Mouse (Mus musculus) thymus, adult 18-20 months (tissue): ENCODE measurements around the gene Shisa5.

Source experiments
- DNase-seq, 2 experiments: peaks; one replicate each; pipeline ENCODE4 v3.0.0; 2022; ENCODE audit warnings: mixed read lengths in 2 of 2

Shisa5 gene

GRCm38 (mm10) chr9:109093786-109094552 lies 55.6 kb downstream of the Shisa5 start:
- DNase-seq: no peak

GRCm38 (mm10) chr9:109094553-109095136 lies 56.3 kb downstream of the Shisa5 start:
- DNase-seq: no peak

GRCm38 (mm10) chr9:109095137-109095982 lies 57.0 kb downstream of the Shisa5 start, which contains the start of gene Plxnb1:
Gene Plxnb1 (plus strand): TSS chr9:109095389.
- peak; percentile 66 to 67 for DNase-seq

GRCm38 (mm10) chr9:109096251-109096661 lies 57.9 kb downstream of the Shisa5 start:
- no peak for DNase-seq

GRCm38 (mm10) chr9:109096856-109097255 lies 58.5 kb downstream of the Shisa5 start:
- DNase-seq: no peak

- no peak for DNase-seq
These were observed 58.9 kb downstream of the Shisa5 start for GRCm38 (mm10) chr9:109097291-109097690.

- DNase-seq: no peak
These were observed 59.5 kb downstream of the Shisa5 start for GRCm38 (mm10) chr9:109097831-109098230.

GRCm38 (mm10) chr9:109098366-109098765 lies 60.0 kb downstream of the Shisa5 start:
- DNase-seq: no peak

GRCm38 (mm10) chr9:109098969-109099368 lies 60.6 kb downstream of the Shisa5 start:
- no peak for DNase-seq

- DNase-seq: no peak
These were observed 62.1 kb downstream of the Shisa5 start for GRCm38 (mm10) chr9:109100307-109100928.

GRCm38 (mm10) chr9:109101933-109102445 lies 63.6 kb downstream of the Shisa5 start:
- DNase-seq: no peak

GRCm38 (mm10) chr9:109102541-109102940 lies 64.2 kb downstream of the Shisa5 start:
- DNase-seq: no peak

GRCm38 (mm10) chr9:109103250-109103649 lies 64.9 kb downstream of the Shisa5 start:
- no peak for DNase-seq

GRCm38 (mm10) chr9:109104083-109104482 lies 65.7 kb downstream of the Shisa5 start:
- no peak for DNase-seq

- DNase-seq: no peak
These were observed 66.6 kb downstream of the Shisa5 start for GRCm38 (mm10) chr9:109105011-109105410.

- no peak for DNase-seq
These were observed 67.3 kb downstream of the Shisa5 start for GRCm38 (mm10) chr9:109105648-109106047.

- no peak for DNase-seq
These were observed 69.0 kb downstream of the Shisa5 start for GRCm38 (mm10) chr9:109107341-109107740.
